Comparison of ENCODE assay signal across 16 mouse cellular contexts in genomic region chr16:34994641-34995141, GRCm38 (mm10). TPM values are rescaled to one million over a fixed set of nuclear protein-coding genes. Genes with fewer than 3 reads are reported as not detected.
DNase-seq lines count a peak whose midpoint lies in the region; ATAC-seq and TF ChIP-seq lines count a peak whose summit lies in the region.
"Had no signal": no experiment of that assay in that cellular context is flagged by ENCODE, and none has a peak within 500 bp of the region (broad histone marks: within the 10 kb centered on the region; RNA-seq: fewer than 3 reads in every experiment).

No protein-coding gene starts in this region.

- H3K36me3 ChIP-seq in kidney, embryonic 15.5 days = peaks cover 12% of the 10 kb centered on the region; the same call in 1 of the 2 replicates
- peaks cover 24% of the 10 kb centered on the region for H3K36me3 ChIP-seq in intestine, postnatal 0 days (ENCODE audit: control insufficient read depth, insufficient read depth)
- 0 out of 2 replicates have a peak, but pooled peaks cover 2% of the 10 kb centered on the region for H3K36me3 ChIP-seq in stomach, postnatal 0 days (ENCODE audit: control insufficient read depth, insufficient read depth, low read length)
- H3K36me3 ChIP-seq: G1E had no signal

- no peak overlapping the region for H3K9ac ChIP-seq in kidney, embryonic 15.5 days
- no peak overlapping the region for H3K9ac ChIP-seq in intestine, postnatal 0 days (ENCODE audit: low read depth, low read length)
- peak overlapping the region; percentile 65 for H3K9ac ChIP-seq in stomach, postnatal 0 days (ENCODE audit: low read length)

- H3K4me1 ChIP-seq in kidney, embryonic 15.5 days = peaks cover 28% of the 10 kb centered on the region
- no peaks in the 10 kb centered on the region; the same call in 1 of the 2 replicates for H3K4me1 ChIP-seq in intestine, postnatal 0 days (replicated peaks; ENCODE audit: control insufficient read depth, insufficient read depth, low read length)
- H3K4me1 ChIP-seq in stomach, postnatal 0 days (replicated peaks; ENCODE audit: control insufficient read depth, insufficient read depth) = 0 out of 2 replicates have a peak, but pooled peaks cover 3% of the 10 kb centered on the region

- TF ChIP-seq CTCF in intestine, postnatal 0 days (IDR thresholded peaks at IDR 0.05; ENCODE audit: low read depth) = no peak
- no peak for TF ChIP-seq CTCF in stomach, postnatal 0 days (IDR thresholded peaks at IDR 0.05; ENCODE audit: low read depth)

- no peaks in the 10 kb centered on the region for H3K27me3 ChIP-seq in kidney, embryonic 15.5 days
- no peaks in the 10 kb centered on the region for H3K27me3 ChIP-seq in intestine, postnatal 0 days (replicated peaks; ENCODE audit: control insufficient read depth, insufficient read depth, low read length)
- no peaks in the 10 kb centered on the region for H3K27me3 ChIP-seq in stomach, postnatal 0 days (ENCODE audit: control insufficient read depth, insufficient read depth, low read length)
- H3K27me3 ChIP-seq: megakaryocyte, embryonic 14.5 days had no signal

- no peak overlapping the region for H3K4me3 ChIP-seq in kidney, embryonic 15.5 days (replicated peaks)
- H3K4me3 ChIP-seq in intestine, postnatal 0 days (ENCODE audit: low read depth, low read length) = peak overlapping the region; percentile 19
- H3K4me3 ChIP-seq in stomach, postnatal 0 days (ENCODE audit: low read depth, low read length) = peak overlapping the region; percentile 37
- H3K4me3 ChIP-seq: megakaryocyte, embryonic 14.5 days had no signal

- 58% methylated on average over 9 of the region's 9 CpGs for WGBS in kidney, embryonic 15.5 days
- WGBS in intestine, postnatal 0 days = 63% methylated on average over 9 of the region's 9 CpGs
- 37% methylated on average over 9 of the region's 9 CpGs for WGBS in stomach, postnatal 0 days

- ATAC-seq in kidney, embryonic 15.5 days (replicated peaks; ENCODE audit: low FRiP score) = no peak
- peak; percentile 10; the same call in 1 of the 2 replicates for ATAC-seq in intestine, postnatal 0 days
- ATAC-seq in stomach, postnatal 0 days (ENCODE audit: low FRiP score, low TSS enrichment) = peak; percentile 63
- ATAC-seq: inflammation-experienced regulatory T-cells, adult 6 months had no signal

- no peaks in the 10 kb centered on the region for H3K9me3 ChIP-seq in kidney, embryonic 15.5 days (replicated peaks)
- H3K9me3 ChIP-seq in intestine, postnatal 0 days (ENCODE audit: control insufficient read depth) = no peaks in the 10 kb centered on the region
- H3K9me3 ChIP-seq in stomach, postnatal 0 days (ENCODE audit: control insufficient read depth, low read length) = no peaks in the 10 kb centered on the region
- H3K9me3 ChIP-seq: G1E; megakaryocyte, embryonic 14.5 days had no signal

- no peak for TF ChIP-seq EP300 in stomach, postnatal 0 days (optimal IDR thresholded peaks at IDR 0.05)

- H3K4me2 ChIP-seq in kidney, embryonic 15.5 days = no peak overlapping the region
- H3K4me2 ChIP-seq in intestine, postnatal 0 days (replicated peaks; ENCODE audit: low read depth) = 0 out of 2 replicates have a peak overlapping the region, but pooled peaks have one; percentile 18
- peak overlapping the region; percentile 26; the same call in 1 of the 2 replicates for H3K4me2 ChIP-seq in stomach, postnatal 0 days (replicated peaks; ENCODE audit: low read depth)
- H3K4me2 ChIP-seq: liver, embryonic 11.5 days had no signal

- peak overlapping the region; percentile 68 for H3K27ac ChIP-seq in kidney, embryonic 15.5 days
- peak overlapping the region; percentile 70 for H3K27ac ChIP-seq in intestine, postnatal 0 days (ENCODE audit: low read depth, low read length)
- peak overlapping the region; percentile 96 for H3K27ac ChIP-seq in stomach, postnatal 0 days (replicated peaks)

- DNase-seq in kidney, postnatal 36 days = no peak
- peak; percentile 61 for DNase-seq in lung, postnatal 10 days
- no peak for DNase-seq in lung, adult 18-20 months
- no peak for DNase-seq in stomach, postnatal 0 days (ENCODE audit: low spot score)
- no peak for DNase-seq in thymus, postnatal 25 days
- DNase-seq in ovary, postnatal 10 days (ENCODE audit: low spot score) = no peak
- DNase-seq: cerebellum, adult 11-12 months; heart, adult 18-20 months; heart, postnatal 14 days; thymus, adult 18-20 months had no signal

RNA-seq across cellular contexts. Expression of gene Hacd2, which starts 27.5 kb away (rescaled TPM):
- polyA plus RNA-seq in kidney, embryonic 15.5 days (2015; fragmentation: Nextera tagmentation; extraction: Ambion mirVana) = 103 and 108 TPM in 2 replicates
- polyA plus RNA-seq in intestine, postnatal 0 days (2015; fragmentation: Nextera tagmentation; extraction: Ambion mirVana) = 78.7 and 80.2 TPM in 2 replicates
- 99.6 and 107 TPM in 2 replicates for polyA plus RNA-seq in stomach, postnatal 0 days (2015; fragmentation: Nextera tagmentation; extraction: Ambion mirVana)
